Mouse (Mus musculus) mouse embryonic stem cell (cell line): Measurements from ENCODE around the gene Pola1.

Experiments used
- in situ Hi-C, 2 experiments: fragments of 300-500 bp; cut with MboI; formaldehyde crosslinking; loops; 1 replicate in 1 of 2; 3 replicates in 1 of 2; pipeline ENCODE4 v1.14.3; 2019 to 2020; ENCODE audit warnings: low sequenced_read_pairs in 2 of 2, low pct_unique_long_range_greater_than_20kb in 1 of 2, mixed read lengths in 1 of 2; ENCODE audit not compliant: unreplicated experiment in 1 of 2

Gene Pola1

DNA sequence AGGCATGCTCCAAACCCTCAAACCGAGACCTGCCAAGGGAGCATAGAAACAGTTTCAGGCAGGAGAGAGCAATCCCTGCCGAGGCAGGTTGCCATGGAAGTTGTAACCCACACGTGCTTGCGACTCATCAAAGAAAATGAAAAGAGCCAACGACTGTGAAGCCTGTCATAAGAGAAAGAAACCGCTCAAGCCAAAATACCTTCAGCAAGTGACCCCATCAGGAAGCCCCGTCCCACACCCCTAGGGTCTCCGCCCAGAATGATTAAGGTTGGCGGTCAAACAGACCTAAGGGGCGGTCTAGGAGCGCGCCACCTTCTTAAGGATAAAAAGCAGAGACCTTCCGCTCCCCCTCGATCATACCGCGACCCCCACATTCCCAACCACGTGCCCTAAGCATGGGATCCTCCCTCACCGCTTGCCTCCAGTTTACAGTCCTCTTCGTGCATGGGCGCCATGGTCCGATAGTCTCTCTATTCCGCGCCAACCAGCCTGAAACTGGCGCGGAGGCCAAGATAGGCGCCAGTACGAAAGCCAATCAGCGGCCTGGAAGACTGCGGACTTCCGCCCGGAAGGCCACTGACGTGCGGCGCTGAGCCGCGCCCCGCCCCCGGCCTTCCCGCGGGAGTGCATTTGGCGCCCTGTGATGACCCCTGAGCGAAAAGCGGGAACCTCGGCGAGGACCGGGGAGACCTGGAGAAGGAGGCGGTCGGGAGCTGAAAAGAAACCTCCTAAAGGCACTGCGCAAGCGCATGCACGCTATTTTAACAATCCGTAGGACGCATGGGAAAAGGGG lies at the start of gene Pola1:
Pola1 (minus strand) TSS at position 499 of the 793 bp plus-strand sequence.
- in situ Hi-C loops, result no loop called here

DNA sequence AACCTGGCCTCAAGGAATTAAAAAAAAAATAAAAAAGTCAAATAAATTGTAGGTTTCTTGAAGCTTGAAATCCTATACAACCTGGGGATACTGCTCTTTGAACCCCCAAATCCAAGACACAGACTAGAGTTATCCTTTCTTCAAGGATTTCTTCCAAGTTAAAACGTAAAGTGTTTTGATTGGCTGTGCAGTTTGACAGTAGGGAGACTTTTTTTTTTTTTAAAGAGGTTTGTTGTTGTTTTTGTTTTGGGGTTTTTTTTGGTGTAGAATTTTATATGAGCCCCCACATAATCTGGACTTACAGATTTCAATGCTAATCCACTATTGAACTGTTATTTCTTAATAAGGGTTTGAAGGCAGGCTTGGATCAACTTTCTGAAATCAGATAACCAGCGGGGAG lies 44.3 kb upstream of the Pola1 start:
- in situ Hi-C loops, result no loop called here

DNA sequence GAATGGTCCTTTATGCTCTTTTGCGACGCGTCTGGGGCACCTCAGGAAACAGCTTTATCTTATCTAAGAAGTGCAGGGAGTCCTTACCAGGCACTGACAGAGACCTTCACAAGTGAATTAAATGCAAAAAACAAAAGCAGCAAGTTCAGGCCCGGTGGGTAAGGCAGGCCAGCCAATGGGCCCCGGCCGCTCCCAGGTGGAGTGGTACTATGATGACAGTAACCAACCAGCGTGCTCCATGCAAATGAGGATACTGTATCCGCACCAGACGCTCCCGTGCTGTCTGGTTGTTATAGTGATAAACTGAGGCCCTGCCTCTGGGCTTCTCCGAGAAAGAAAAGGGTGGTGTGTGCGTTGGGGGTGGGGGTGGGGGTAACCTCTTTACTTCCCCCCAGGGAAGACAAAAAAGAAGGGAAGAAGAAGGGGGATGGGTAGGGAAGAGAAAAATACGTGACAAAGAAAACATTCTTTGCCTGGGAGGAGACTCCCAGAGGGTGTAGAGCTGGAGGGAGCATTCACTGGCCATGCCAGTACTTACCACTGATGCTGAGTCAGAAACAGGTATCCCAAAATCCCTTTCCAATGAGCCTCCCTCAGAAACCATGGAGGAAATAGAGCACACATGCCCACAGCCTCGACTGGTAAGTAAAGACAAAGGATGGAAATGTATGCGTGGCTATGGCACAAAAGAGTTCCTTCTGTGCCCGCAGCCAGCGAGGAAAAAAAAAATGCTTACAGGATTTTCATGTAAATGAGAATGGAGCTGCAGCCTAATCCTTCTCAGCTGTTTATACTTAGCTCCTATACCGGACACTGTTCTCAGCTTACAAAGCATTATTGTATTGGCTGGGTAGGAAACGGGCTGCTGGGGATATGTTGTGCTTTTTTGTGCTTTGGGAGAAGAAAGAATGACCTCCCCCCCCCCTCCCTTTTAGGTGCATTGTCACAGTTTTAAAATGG lies 43.2 kb upstream of the Pola1 start:
- in situ Hi-C loops, result no loop called here

DNA sequence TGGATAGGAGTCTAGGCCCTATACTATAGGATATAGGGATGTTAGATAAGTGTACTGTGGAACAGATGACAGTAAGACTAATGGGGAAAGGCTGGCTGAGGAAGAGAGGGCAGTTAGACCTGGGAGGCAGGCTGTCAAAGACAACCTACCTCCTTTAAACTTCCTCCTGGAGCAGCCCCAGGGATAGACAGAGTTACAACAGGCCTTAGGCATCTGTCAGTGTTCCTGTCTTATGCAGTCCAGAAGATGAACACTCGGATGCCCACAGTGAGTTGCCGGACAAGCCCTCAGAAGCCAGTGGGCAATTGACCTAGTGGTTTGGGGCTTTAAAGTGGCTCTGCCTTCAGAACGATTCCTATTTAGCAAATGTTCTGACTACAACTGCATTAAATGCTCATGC lies 42.5 kb upstream of the Pola1 start:
- in situ Hi-C loops, result no loop called here

DNA sequence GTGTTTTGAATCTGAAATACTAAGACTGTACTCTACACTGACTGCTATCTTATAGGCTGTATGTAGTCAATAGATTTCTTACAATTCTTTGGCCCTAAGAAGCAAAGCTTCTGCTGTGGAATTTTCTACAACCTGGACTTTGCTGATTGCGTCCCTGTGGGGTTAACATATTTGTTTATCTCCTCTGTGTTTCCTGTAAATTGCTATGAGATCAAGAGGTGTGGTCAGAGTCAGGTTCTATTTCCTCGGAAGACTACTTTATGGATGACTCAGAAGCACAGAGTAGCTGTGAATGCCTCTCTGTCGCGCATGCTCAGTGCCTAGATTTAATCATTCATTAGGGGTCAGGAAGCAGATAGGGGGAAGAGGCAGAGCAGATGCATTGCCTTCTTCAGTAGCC lies 32.8 kb upstream of the Pola1 start:
- in situ Hi-C loops, result no loop called here

DNA sequence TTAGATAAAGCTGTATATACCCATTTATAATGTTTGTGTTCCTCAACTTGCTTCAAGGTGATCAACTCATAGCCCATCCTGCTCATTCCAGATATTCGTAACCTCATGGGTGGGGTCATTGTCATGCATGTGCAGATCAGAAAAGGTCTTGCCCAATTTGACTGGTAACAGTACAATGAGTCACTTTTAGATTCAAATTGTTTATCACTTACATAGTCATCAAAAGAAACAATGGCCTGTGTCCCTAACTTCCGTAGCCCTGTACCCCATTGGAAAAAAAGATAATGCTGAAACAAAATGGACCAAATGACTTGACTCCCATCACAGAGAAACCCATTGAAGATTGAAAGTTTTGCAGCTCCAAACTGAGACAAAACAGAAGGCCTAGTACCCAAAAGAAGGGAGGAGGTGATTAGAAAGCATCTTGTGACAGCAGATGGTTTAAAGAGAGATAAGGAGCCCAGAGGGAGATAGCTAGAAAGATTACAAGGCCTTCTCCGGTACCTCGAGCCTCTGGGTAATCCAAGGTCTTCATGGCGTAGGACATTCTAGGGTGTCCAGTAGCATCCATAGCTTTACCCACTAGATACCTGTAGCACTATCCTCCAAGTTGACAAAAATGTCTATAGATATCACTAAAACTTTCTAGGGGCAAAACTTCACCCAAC lies 32.1 kb upstream of the Pola1 start:
- in situ Hi-C loops, result no loop called here

DNA sequence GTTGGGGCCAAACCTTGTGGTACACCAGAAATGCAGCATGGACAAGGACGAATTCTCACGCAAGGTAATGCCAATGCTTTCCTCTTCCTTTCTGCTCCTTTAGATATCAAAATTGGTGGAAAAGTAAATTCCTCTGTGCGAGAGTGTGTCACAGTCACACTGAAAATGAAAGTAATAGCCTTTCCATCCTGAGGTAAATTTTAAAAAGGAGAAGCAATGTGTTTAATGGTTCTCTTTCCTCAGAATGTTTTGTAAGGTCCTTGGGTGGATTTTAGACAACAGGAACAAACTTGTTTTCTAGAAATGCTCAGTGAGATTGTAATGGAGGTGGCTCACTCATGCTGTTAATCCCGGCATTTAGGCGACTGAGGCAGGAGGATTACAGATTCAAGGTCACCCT lies 23.2 kb upstream of the Pola1 start:
- in situ Hi-C loops, result no loop called here

DNA sequence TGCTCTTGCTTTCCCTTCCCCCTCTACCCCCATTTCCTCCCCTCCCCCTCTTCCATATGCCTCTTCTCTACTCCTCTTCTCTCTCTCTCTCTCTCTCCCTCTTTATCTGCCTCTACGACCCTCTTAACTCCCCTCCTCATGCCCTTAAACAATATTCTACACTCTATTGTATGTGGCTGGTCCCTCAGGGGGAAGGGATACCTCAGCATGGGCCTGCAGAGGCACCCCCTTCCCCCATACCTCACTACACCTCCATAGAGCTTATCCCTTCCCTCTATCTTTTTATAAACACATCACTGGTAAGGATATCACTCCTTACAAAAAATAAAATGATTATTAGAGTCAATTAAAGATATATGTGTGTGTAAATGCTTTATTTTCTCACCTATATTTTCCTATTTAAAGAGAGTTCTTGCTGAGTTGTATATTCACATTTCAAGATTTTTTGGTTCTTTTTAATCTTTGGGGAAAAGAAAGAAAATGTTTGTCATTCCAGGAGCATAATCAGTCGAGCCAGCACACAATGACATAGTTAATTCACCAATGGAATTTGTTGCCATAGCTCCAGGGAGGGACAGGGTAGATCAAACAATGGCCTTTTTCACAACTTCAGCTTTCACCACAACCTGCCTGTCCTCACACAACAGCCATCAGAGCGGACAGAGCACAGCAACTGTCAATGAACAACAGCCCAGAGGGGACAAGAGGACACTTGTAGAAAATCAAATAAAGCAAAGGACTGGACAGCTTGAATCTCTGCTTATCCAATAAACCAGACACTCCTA lies 22.5 kb upstream of the Pola1 start, which contains the start of gene Pcyt1b:
Pcyt1b (plus strand) TSS at position 646 of the 785 bp plus-strand sequence.
- in situ Hi-C loops, result no loop called here

DNA sequence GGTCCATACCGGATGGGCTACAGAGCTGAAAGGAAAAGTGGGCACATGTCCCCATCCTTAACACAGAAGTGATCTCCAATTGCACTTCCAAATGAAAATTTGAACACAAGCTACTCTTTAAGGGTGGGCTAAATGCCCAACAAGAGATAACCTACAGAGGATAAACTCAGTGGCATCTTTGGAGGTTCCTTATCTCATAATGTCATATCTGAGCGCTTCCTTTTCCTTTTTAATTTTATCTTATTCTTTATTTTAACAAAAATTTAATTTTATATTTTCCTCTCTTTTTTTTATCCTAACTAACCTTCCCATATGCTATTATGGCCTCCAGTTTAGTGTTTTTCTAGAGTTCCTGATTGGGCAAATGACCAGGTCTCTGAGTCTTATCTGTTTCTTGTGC lies 18.8 kb upstream of the Pola1 start:
- in situ Hi-C loops, result no loop called here

DNA sequence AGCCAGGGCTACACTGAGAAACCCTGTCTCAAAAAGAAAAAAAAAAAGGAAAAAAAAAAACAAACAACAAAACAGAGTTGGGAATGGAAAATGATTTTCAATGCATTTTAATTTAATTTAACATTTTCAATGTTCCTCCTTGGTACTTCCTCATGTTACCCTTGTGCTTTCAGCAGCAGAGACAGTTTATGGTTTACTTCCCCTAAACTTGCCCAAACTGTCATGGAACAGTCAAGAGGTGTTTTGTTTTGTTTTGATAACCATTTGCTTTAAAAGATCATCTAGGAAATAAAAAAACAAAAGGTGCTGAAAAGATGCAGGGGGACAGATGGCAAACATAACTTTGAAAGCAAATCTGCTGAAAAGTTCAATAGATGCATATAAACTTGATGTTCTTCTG lies 12.1 kb upstream of the Pola1 start:
- in situ Hi-C loops, result no loop called here

DNA sequence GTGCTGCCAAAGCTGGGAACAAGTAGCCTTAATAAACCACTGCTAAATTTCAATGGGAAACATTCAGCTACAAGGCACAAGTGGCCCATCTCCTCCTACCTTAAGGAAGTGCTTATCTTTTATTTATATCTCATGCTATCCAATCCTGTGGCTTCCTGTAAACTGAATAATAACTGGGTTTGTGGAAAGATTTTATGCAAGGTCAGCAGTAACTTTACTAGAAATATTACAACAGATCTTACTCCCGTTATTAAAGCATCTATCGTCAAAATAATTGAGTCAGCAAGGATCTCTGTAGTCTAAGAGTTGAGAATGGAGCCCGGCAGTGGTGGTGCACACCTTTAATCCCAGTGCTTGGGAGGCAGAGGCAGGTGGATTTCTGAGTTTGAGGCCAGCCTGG lies 11.6 kb upstream of the Pola1 start:
- in situ Hi-C loops, result no loop called here

DNA sequence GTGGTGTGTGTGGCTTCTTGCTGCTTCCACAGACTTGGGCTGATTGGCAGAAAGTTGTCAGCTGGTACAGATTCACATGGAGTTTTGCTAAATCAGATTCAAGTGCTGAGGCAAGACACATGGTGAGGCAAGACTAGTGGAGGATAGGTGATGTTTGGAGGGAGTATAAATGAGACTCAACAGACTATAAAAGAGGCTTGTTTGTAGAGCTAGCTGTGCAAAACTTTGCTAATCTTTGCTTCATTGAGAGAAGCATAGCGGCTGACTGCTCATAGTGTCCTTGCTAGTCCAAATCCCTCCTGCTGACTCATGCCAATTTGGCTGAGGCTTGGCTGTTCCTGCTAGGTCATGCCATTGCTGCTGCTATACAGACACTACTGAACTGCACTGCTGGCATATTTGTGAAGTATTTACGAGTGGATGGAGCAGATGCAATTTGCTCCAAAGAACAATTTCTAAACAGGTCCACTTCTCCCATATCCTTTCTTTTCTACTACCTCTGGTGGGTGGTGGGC lies 3.0 kb upstream of the Pola1 start:
- in situ Hi-C loops, result no loop called here

DNA sequence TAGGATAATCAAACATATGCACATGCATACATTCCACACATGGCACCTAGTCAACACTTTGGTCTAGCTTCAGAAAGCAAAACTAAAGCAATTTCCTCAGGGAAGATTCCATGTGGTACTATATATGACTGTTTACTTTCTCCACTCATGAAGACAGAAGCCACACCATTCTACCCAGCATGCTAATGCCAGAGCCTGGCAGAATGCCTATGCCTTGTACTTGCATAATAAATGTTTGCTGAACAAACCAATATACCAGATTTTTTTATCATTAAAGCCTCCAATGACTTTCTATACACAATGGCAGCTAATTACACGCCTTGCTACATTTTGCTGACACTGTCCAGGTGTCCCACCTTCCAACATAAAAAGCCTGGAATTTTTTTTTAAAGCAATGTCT lies 1.7 kb downstream of the Pola1 start:
- in situ Hi-C loops, result no loop called here

DNA sequence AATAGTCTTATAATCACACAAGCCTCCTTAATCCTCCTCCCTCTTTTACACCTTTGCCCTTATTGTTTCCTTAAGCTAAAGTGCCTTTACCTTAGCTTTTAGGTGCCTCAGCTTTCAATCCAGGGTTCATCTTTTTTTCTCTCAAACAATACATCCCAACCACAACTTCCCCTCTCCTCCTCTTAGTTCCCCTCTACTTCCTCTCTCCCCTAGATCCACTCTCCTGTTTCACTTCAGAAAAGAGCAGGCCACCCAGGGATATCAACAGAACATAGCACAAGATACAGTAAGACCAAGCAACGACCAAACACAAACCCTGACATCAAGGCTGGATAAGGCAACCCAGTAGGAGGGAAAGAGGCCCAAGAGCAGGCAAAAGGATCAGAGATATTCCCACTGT lies 29.7 kb downstream of the Pola1 start:
- in situ Hi-C loops, result no loop called here

DNA sequence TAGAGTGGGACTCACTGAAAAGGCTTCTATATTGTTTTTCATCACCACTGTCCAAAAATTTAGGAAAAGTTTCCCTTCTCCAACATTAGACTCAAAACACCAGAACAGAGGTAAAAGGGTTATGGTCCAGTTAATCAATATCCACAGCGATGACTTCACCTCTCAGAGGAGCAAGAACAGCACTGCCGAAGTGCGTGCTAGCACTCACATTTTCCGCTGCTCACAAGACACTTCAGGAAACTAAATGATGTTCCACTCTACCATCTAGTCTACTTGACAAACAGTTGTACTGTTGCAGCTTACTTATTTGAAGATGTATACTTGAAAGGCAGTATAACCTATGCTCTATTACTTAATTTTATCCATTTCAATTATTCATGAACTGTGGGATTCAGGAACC lies 37.7 kb downstream of the Pola1 start:
- in situ Hi-C loops, result no loop called here

DNA sequence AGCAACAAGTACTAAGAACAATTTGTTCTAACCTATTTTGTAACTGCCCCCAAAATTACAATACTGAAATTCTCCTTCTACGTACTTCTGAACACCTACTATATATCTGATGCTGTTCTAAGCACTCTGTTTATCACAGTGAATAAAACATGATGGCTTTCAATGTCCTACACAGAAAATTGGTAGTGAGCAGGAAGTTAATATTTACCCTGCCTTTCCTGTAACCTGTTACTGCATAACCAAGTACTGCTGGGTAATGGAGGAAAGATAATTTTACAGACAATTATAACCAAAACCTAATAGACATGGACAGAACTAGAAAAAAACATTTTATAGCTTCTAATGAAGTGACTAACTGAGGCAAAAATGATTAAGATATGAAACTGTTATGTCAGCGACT lies 51.0 kb downstream of the Pola1 start:
- in situ Hi-C loops, result no loop called here

DNA sequence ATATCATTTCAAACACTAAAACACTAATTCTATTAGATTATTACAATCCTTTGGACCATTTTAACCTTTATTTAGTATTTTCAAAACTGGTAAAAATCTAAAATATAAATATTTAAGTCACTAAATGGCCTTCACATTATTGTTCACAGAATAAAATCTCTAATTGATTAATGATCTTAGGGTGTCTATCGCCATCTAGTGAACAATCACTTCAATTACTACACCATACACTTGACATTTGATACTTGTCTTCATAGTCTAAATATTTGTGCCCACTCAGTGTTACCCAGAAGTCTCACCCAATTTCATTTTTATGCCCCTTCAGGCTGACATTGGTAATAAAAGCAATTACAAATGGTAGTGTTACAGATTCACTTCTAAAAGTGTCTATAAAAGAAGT lies 74.8 kb downstream of the Pola1 start:
- in situ Hi-C loops, result no loop called here

DNA sequence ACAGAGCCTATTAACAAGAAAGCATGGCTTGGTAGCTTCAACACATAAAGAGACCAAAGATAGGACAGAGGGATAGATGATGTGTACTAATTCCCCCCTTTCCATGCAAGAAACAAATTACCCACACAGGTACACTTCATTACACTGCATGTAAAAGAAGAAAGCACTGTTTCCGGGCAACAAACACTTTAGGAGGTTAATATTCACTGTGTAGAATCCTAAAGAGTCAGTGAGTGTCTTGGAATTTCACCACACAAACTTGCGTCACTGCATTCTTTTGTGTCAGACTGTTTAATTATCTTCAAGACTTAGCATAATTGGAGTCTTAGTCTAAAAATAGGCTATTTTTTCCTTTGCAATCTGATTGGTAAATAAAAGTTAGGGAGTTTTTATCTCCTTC lies 92.2 kb downstream of the Pola1 start:
- in situ Hi-C loops, result no loop called here
